ENCODE assay signal across 8 mouse cellular contexts in the genomic region with DNA sequence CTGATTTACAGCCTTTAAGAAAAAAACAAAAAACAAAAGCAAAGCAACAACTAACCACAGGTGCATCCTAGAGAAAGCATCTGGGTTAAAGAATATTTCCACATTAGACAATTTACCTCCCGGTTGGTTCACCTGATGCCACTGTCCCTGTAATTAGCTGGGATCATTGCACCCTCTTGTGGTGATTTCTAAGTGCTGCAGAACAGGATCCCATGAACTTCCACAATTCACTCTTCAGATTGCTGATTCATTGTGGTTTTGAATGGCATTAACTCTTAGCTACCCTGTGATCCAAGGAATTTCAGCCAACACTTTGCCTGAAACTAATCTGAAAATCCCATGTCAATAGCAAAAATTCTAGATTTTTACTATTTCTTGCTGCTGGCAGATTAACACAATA.
A peak's percentile ranks its signal among the peaks of the same experiment; 100 is the strongest.
DNase-seq lines count a peak whose midpoint lies in the region; ATAC-seq lines count a peak whose summit lies in the region.

No protein-coding gene starts in this region.

- ATAC-seq in CD4-positive, CD25-positive, alpha-beta regulatory T cell, adult 4 months, result peak; percentile 49

- DNase-seq in adrenal gland, postnatal 10 days, result peak; percentile 51
- DNase-seq in adrenal gland, postnatal 25 days, result no peak
- peak; percentile 39 for DNase-seq in cerebellum, adult 8-10 months
- peak; percentile 18 to 83 for DNase-seq in frontal cortex, adult 2 months (ENCODE audit: extremely low spot score in 1 of 2, low spot score in 1 of 2)
- peak; percentile 61 to 62 for DNase-seq in kidney, postnatal 36 days
- peak; percentile 64 for DNase-seq in lung, postnatal 25 days (ENCODE audit: low spot score)
- DNase-seq in telencephalon, adult 2 months (ENCODE audit: low read depth, low spot score), result peak; percentile 40
